Mouse (Mus musculus) common myeloid progenitor, adult 5-6 weeks (primary cell): Measurements from ENCODE around the gene Pfkfb2. TPM values are rescaled to one million over a fixed set of nuclear protein-coding genes. Genes with fewer than 3 reads are reported as not detected.
"Not testable (repeated sequence)": the region's sequence is repeated elsewhere in the genome, so short reads cannot be mapped to it uniquely, and the experiment has no call there.

Experiments used
- ATAC-seq: replicated peaks from 2 replicates; pipeline ENCODE4 v1.8.0; 2016; ENCODE audit warnings: low read depth, mild to moderate bottlenecking, moderate TSS enrichment, inconsistent platforms; ENCODE audit not compliant: poor library complexity, severe bottlenecking
- total RNA-seq: library from RNA; stranded (forward); fragments of 200-1000, 187-1606 nt; gene quantifications from 2 replicates; pipeline ENCODE4 v1.2.3, GENCODE M21; 2017

Gene Pfkfb2
- total RNA-seq, 1 experiment from 2014 or later: 19.4 TPM

GRCm38 (mm10) chr1:130710283-130711080 is 18.6 kb downstream of the Pfkfb2 start:
- no peak for ATAC-seq

DNA sequence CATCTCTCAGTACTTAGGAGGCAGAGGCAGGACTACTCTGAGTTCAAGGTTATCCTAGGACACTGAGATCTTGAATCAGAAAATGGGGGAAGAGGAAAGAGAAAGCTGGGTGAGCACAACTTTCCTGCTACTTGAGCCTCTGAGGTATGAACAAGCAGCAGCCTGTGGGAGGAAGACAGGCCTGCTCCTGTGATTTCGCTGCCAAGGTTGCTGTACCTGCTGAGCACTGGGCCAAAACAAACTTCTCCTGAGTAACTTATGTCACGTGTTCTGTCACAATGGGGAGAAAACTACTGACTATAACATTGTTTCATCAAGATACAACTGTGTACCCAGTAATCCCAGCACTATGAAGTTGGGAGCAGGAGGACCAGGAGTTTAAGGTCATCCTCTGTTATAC is 25.4 kb downstream of the Pfkfb2 start:
- ATAC-seq: no peak

DNA sequence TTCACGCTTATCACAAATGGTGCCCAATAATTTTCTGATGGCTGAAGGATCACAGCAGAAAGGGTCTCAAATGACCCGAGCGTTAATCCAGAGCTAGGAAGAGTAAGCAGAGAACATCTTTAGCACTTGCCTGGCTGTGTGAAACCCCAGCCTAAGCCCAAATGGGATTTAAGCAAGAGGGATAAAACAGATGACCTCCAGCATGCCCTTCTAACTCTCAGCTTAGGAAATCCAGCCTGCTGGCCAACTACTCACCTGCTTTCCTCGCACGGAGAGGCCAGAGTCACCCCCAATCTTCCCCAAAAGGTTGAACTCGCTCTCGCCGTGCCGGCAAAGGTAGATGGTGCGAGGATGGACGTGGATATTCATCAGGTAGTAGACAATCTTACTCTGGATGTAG is 27.1 kb downstream of the Pfkfb2 start:
- ATAC-seq: no peak

DNA sequence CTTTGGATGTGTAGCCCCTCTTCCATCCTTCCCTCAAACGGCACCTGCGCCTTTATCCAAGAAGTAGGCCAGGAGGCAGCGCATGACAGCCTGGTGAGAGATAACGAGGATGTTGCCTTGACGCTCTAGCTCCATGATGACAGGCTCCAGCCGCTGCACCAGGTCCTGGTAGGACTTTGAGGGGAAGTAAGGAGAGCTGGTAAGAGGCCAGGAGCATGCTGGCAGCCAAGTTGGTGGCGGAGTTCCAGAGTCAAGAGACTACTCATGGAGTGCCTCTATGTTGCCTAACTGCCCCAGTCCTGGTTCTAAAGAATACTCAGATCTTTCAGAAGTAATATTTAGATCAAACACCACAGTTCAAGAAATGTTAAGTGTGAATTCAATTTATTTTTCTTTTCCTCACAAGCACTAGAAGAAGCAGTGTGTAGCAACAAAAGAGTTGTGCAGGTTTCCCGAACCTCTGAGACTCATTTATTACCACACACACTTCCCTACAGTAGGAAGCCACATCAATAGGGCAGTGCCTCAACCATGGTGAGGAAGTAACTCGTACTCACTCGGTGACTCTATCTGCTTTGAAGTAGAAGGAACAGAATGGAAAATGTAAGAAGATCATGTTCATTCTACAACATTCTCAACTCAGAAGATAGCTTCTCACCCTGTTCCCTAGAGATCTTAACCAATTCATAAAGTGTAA is 29.0 kb downstream of the Pfkfb2 start:
- ATAC-seq: no peak

DNA sequence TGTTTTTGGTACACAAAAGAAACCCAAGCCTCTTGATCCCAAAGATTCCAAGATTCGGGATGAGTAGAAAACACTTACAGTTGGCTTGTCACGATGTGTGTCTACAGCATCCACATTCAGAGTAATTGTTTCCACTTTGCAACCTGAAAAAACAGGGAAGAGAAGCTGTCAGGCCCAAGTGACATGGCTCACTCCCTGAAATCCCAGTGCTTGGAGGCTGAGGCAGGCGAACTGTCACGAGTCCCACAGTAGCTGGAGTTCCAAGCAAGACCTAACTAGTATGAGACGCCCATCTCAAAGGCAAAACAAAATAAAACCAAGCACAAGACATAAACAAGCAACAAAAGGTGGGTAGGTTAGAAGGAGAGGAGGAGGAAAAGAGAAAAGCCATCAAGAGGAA is 30.5 kb downstream of the Pfkfb2 start:
- no peak for ATAC-seq

GRCm38 (mm10) chr1:130683905-130684304 is 45.1 kb downstream of the Pfkfb2 start:
- no peak for ATAC-seq

- no peak for ATAC-seq
Observed at GRCm38 (mm10) chr1:130681656-130682413, 47.2 kb downstream of the Pfkfb2 start.

GRCm38 (mm10) chr1:130681075-130681474 is 48.0 kb downstream of the Pfkfb2 start:
- no peak for ATAC-seq

DNA sequence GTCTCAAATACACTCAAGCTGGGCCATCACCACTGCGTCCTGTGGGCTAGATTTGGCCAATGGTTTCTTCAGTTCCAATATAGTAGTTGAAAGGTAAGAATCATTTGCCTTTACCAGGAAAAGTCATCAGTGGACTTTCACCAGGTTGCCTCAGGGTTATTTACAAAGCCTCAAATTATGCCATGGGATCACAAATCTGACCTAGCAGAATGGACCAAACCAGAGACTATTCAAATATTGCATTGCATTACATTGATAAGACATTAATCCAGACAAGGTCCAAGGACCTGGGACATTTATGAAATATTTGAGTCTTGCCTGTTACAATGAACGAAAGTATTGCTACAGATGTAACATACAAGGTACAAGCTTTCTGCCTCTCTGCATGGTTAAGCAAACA is 50.5 kb downstream of the Pfkfb2 start:
- no peak for ATAC-seq

- ATAC-seq: not testable (repeated sequence)
Observed at GRCm38 (mm10) chr1:130663576-130663975, 65.5 kb downstream of the Pfkfb2 start.

GRCm38 (mm10) chr1:130661454-130661853 is 67.6 kb downstream of the Pfkfb2 start, which contains the start of gene C4bp:
TSS of gene C4bp (minus strand) at chr1:130661632.
- no peak for ATAC-seq

DNA sequence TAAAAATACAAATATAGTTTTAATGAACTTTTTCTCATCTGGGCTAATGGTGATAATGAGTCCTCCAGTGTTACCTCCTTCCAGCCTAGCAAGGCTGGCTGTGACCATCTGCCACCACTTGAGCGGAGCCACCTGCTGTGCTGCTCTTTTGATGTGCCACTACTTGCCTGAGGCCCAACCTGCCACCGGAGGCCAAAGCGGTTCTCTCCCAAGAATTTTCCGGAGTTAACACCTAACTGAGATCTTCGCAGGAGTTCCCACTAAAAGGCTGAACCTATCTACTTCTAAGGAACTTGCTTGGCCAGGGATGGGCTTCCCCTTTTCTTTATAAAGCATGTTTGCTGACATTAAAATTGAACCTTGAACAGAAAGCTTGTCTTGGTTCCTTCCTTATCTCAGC is 69.4 kb downstream of the Pfkfb2 start:
- not testable (repeated sequence) for ATAC-seq

GRCm38 (mm10) chr1:130644103-130644502 is 85.0 kb downstream of the Pfkfb2 start:
- no peak for ATAC-seq

- ATAC-seq: no peak
Observed at GRCm38 (mm10) chr1:130640967-130641366, 88.1 kb downstream of the Pfkfb2 start.

Other genes starting within 250 kb of the Pfkfb2 start
- not detected in 2 replicates for gene Zp3r, start 99.6 kb downstream of the Pfkfb2 start, total RNA-seq
- gene C4bp, start 67.6 kb downstream of the Pfkfb2 start, total RNA-seq: not detected in 2 replicates
- not detected in 2 replicates for gene Gm29427, start 13.5 kb downstream of the Pfkfb2 start, total RNA-seq
- 10.3 and 10.7 TPM in 2 replicates for gene Yod1, start 11.9 kb downstream of the Pfkfb2 start, total RNA-seq
- gene AA986860, start 2.7 kb upstream of the Pfkfb2 start, total RNA-seq: 0.37 and 0.44 TPM in 2 replicates
- not detected in 2 replicates for gene Fcamr, start 71.6 kb upstream of the Pfkfb2 start, total RNA-seq
- gene Pigr, start 97.4 kb upstream of the Pfkfb2 start, total RNA-seq: not detected in 2 replicates
- gene Fcmr, start 136.4 kb upstream of the Pfkfb2 start, total RNA-seq: not detected in 2 replicates
- gene Il24, start 158.2 kb upstream of the Pfkfb2 start, total RNA-seq: not detected in 2 replicates
- not detected in 2 replicates for gene Il20, start 182.2 kb upstream of the Pfkfb2 start, total RNA-seq
- gene Il19, start 210.9 kb upstream of the Pfkfb2 start, total RNA-seq: not detected in 2 replicates